Mouse (Mus musculus): ENCODE results near the gene Vmn2r59. TPM values are rescaled to one million over a fixed set of nuclear protein-coding genes. Genes with fewer than 3 reads are reported as not detected.
"Not testable (repeated sequence)": the region's sequence is repeated elsewhere in the genome, so short reads cannot be mapped to it uniquely, and the experiment has no call there.

Vmn2r59 gene
- polyA plus RNA-seq (2012; rRNA removed), result not detected in 2 replicates

DNA sequence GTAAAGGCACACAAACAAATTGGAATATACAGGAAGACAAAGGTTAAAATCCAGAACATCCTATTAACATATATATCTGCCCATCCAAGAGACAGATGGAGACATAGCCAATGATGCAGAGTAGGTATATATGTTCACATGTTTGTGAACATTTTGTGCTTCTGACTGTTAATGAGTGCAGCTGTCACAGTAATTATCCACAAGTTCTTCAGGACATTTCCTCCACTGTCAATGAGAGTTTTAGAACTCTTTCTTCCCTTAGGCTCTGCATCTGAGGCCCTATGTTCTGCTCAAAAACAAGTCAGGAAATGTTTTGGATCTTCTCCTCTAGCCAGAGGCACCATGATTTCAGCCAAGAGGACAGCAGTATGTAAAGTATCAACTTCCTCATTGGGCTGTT, at the start of gene Vmn2r59:
Vmn2r59 (minus strand) TSS at position 101 of the 400 bp plus-strand sequence.
- DNase-seq (ENCODE audit: low read depth), result no peak

DNA sequence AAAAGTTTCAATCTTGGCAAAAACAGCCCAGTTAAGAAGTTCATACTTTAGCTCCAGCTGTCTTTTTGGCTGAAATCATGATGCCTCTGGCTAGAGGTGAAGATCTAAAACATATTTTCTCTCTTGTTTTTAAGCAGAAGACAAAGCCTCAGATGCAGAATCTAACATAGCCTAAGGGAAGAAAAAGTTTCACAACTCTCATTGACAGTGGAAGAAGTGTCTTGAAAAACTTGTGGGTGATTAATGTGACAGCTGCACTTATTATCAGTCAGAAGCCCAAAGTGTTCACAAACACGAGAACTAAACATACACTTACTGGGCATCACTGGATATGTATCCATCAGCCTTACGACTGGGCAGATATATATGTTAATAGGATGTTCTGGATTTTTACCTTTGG, 48.6 kb upstream of the Vmn2r59 start, which contains the start of gene Vmn2r60:
Vmn2r60 (plus strand) TSS at position 301 of the 400 bp plus-strand sequence.
- no peak for DNase-seq (ENCODE audit: low read depth)

DNA sequence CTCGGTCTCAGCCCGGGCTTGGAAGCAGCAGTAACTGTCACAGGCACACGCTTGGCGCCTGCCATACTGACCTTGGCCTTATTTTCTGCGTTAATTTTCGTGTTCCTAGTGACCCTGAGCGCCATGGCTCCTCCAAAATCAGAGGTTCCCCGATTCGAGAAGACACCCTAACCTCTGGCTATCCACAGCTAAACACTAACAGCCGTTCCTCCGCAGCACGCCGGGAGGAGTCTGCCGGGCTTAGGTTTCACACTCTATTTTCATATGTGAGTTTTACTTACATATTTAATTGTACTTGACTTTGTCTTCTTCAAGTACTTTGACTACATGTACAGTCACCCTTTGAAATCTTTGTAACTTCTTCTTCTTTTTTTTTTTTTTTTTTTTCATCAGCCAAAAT, 48.2 kb upstream of the Vmn2r59 start:
- DNase-seq (ENCODE audit: low read depth), result not testable (repeated sequence)

Other genes starting within 250 kb of the Vmn2r59 start
- not detected in 2 replicates for gene Vmn2r58, start 186.3 kb downstream of the Vmn2r59 start, polyA plus RNA-seq (2012; rRNA removed)
- not detected in 2 replicates for gene Vmn2r60, start 48.7 kb upstream of the Vmn2r59 start, polyA plus RNA-seq (2012; rRNA removed)
- gene Vmn2r61, start 201.0 kb upstream of the Vmn2r59 start, polyA plus RNA-seq (2012; rRNA removed), result not detected in 2 replicates